Mouse (Mus musculus) T-helper 17 cell (primary cell): ENCODE results near the gene Tmbim1.

ENCODE experiments used
- in situ Hi-C, 2 experiments: fragments of 300-600 bp; cut with MboI, MseI; formaldehyde crosslinking; loops; 1 replicate in 1 of 2; 2 replicates in 1 of 2; pipeline ENCODE4 v1.15.1; 2025; ENCODE audit warnings: high pct_unique_total_duplicates in 2 of 2

Gene Tmbim1

DNA sequence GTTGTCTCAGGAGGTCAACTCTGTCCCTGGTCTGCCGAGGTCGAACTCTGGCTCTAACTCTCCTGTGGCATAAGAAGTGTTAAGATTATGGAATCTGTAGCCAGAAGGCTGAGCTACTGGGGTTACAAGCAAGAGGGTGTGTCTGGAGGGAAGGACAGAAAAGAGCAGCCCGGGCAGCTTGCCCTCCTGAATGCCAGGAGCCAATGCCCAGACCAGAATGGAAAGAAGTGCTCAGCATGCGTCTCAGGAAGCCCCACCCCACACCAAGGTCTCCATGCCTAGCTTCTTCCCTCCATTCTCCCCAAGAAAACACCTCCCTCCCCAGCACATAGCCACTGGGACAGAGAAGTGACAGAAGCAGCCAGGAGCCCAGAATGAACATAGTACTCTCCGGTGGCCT is 6.4 kb downstream of the Tmbim1 start:
- in situ Hi-C loops: loop anchor here in 1 of 2 experiments (25.0 kb wide), 1 partner anchor 88 kb away; the partner anchor contains the start of genes Ctdsp1 and Slc11a1

- in situ Hi-C loops: loop anchor here in 1 of 2 experiments (25.0 kb wide), 1 partner anchor 89 kb away; the partner anchor contains the start of genes Ctdsp1 and Slc11a1
Observed at GRCm38 (mm10) chr1:74298157-74298750, 7.2 kb downstream of the Tmbim1 start.

DNA sequence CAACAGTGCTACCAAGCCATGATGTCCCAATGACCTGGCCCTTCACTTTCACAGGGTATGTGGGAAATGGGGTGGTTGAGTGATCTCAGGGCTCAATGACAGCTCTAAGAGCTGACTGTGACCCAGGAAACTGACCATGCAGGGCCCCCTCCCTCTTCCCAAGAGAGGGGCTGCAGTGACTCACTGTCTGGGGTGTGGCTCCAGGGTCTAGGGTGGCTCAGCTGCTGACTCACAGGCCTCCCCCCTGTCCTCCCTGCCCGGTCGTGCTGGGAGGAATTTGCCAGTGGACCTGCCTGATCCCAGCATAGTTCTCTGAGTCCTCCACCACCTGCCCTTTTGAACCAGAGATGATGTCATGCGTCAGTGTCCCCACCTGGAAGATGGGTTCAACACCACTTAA is 8.2 kb downstream of the Tmbim1 start:
- in situ Hi-C loops: loop anchor here in 1 of 2 experiments (25.0 kb wide), 1 partner anchor 90 kb away; the partner anchor contains the start of genes Ctdsp1 and Slc11a1

DNA sequence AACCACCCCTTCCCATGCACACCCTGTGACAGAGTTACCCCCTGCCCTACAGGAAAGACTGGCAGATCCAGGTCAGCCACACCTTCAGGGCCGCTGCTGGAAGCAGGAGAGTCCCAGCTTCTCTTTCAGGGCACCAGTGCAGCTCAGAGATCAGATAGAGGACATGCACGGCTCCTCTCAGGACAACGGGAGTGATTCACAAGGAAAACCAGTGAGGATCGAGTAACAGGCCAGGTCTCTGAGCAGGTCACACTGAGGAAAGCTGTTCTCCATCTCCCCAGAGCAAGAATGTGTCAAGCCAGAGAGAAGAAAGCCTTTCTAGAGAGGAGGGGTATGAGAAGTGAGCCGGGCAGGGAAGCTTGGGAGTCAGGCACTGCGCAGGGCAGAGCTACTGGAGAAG is 8.9 kb downstream of the Tmbim1 start:
- in situ Hi-C loops: loop anchor here in 1 of 2 experiments (25.0 kb wide), 1 partner anchor 91 kb away; the partner anchor contains the start of genes Ctdsp1 and Slc11a1

DNA sequence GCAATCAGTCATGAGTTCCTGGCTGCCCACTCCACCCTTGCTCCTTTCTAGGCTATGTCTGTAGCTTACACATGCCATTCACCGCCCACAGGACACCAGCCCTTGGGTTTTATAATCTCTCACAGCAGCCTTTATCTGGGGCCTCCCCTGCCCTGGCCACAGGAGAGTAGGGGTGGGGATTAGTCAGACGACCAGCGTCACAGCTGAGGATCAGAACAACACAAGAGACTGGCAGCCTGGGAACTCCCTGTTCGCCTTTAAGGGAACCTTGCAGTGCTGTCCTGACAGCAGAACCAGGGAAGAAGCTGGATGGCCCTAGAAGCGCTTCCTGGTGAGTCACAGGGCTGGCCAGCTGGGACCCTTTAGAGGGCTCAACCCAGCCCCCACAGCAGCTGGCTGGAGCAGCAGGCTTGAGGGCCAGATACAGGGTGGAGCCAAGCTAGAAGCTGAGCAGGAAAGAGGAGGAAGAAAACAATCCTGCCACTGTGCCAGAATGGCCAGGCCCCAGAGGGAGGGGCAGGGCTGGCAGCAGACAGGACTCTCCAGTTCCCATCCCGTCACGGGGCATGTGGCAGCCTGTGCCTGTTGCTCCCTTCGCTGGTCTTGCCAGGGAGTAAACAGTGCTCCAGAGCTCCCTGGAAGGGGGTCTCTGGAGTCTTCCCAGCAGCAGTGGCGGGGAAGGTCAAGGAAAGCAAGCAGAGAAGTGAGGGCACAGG is 9.8 kb downstream of the Tmbim1 start:
- in situ Hi-C loops: loop anchor here in 1 of 2 experiments (25.0 kb wide), 1 partner anchor 92 kb away; the partner anchor contains the start of genes Ctdsp1 and Slc11a1

DNA sequence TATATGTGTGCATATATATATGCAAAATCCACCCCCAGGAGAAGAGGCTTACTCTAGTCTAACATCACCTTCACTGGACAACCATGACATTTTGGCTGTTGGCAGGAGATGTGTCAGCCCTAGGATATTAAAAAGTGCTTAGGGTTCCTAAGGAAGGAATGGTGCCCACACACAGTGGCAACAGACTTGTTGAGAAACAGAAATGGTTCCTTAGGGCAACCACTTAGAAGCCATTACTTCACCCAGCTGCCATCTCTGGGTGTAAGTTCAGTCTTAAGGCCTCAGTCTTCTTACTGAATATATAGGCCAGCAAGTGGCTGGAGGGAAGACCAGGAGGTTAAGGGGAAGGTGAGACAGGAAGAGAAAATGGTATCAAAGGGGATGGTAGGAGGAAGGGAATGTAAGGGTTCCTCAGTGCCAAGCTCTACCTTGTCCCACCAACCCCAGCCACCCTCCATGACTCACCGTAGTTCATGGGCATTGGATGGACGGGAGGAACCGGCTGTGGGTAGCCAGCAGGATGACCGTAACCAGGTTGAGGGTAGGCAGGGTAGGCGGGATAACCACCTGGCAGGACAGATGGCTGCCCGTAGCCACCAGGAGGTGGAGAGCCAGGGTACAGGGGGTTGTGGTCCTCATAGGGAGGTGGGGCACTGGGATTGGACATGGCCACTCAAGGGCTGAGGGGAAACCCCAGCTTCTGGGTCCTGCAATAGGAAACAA is 10.5 kb downstream of the Tmbim1 start:
- in situ Hi-C loops: loop anchor here in 1 of 2 experiments (25.0 kb wide), 1 partner anchor 92 kb away; the partner anchor contains the start of genes Ctdsp1 and Slc11a1

- in situ Hi-C loops: loop anchor here in 1 of 2 experiments (25.0 kb wide), 1 partner anchor 93 kb away; the partner anchor contains the start of genes Ctdsp1 and Slc11a1
Observed at GRCm38 (mm10) chr1:74294090-74294643, 11.3 kb downstream of the Tmbim1 start.

- in situ Hi-C loops: loop anchor here in 1 of 2 experiments (25.0 kb wide), 1 partner anchor 94 kb away; the partner anchor contains the start of genes Ctdsp1 and Slc11a1
Observed at GRCm38 (mm10) chr1:74293306-74293960, 12.0 kb downstream of the Tmbim1 start.

DNA sequence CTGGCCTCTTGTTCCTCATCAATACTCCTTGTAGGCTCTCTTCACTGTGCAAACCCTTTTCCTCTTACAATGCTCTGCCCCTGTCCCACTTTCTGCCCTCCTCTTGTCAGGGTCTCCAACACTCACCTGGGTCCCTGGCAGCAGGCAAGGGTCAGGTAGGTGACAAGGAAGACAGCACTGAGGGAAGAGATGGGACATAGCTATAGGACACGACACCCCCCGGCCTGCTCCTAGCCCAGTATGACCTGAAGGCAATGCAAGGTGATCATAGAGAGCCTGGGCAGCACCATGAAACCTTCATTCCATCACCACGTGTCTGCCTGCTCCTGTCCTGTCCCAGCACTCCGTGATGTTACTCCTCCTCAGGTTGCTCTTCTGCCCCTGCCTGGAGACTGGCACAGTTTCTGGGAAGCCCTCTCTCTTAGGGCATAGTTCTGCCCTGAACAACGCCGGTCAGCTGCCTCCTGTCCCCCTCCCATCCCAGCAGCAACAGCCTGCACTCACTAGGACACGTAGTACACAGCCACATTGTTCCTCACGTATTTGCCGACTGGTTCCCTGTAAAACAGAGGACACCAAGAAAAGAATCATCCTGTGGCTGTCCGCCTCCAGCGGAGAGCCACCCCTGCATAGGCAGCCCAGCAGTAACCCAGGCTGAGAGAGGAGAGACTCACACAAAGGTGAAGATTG is 12.9 kb downstream of the Tmbim1 start:
- in situ Hi-C loops: loop anchor here in 1 of 2 experiments (25.0 kb wide), 1 partner anchor 95 kb away; the partner anchor contains the start of genes Ctdsp1 and Slc11a1

DNA sequence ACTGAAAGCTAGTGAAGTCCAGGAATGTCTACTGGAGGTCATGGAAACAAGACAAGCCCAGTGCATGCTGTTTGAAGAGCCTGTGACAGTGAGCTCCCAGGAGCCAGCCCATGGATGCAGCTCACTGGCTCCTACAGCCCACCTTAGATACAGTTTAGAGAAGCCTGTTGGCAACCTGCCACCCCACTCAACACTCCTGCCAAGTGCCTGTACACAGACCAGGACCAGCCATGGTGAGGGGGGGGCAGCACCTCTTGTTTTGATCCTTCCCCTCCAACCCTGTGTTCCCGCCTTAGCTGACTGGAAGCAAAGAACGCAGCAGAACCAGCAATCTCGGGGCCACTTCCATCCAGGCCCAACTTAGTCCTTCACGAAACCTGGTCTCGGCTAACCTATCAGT is 15.3 kb downstream of the Tmbim1 start:
- in situ Hi-C loops: loop anchor here in 1 of 2 experiments (25.0 kb wide), 1 partner anchor 97 kb away; the partner anchor contains the start of genes Ctdsp1 and Slc11a1

DNA sequence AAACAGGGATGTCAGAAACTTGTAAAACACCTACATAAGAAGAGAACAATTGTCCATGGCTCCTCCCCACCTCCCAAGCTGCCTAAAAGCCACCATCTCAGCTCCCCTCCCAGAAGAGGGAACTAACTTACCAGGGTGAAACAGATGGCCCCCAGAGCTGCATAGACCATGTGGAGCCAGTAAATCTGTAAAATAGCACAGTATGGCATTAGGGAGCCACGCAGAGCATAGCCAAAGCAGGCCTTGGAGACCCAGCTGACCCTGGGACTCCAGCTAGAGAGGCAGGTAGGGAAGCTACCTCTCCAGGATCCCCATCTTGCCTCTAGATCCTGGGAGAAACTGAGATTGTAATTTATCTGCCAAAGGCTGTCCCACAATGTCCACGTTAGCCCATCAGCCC is 15.7 kb downstream of the Tmbim1 start:
- in situ Hi-C loops: loop anchor here in 1 of 2 experiments (25.0 kb wide), 1 partner anchor 98 kb away; the partner anchor contains the start of genes Ctdsp1 and Slc11a1

DNA sequence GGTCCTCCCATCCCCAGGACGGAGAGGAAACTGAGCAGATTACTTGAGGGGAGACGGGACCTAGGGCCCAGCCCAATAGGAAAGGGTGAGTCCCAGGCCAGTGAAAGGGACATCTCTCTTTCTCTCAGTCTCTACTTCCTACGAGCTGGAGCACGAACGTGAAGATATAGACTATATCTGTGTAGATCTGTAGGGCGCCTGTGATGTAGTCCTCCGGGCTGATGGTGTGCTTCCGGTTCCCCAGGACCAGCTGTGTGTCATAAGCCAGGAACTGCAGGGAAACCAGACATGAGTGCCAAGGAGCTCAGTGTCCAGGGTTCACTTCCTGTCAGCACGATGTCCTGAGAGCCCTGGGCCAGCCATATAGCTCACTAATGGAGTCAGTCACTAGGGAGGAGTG is 16.2 kb downstream of the Tmbim1 start:
- in situ Hi-C loops: loop anchor here in 1 of 2 experiments (25.0 kb wide), 1 partner anchor 98 kb away; the partner anchor contains the start of genes Ctdsp1 and Slc11a1

GRCm38 (mm10) chr1:74288327-74288726 is 17.1 kb downstream of the Tmbim1 start:
- in situ Hi-C loops: loop anchor here in 1 of 2 experiments (25.0 kb wide), 1 partner anchor 99 kb away; the partner anchor contains the start of genes Ctdsp1 and Slc11a1

- in situ Hi-C loops: loop anchor here in 1 of 2 experiments (25.0 kb wide), 1 partner anchor 100 kb away; the partner anchor contains the start of genes Ctdsp1 and Slc11a1
Observed at GRCm38 (mm10) chr1:74286869-74287607, 18.4 kb downstream of the Tmbim1 start.

DNA sequence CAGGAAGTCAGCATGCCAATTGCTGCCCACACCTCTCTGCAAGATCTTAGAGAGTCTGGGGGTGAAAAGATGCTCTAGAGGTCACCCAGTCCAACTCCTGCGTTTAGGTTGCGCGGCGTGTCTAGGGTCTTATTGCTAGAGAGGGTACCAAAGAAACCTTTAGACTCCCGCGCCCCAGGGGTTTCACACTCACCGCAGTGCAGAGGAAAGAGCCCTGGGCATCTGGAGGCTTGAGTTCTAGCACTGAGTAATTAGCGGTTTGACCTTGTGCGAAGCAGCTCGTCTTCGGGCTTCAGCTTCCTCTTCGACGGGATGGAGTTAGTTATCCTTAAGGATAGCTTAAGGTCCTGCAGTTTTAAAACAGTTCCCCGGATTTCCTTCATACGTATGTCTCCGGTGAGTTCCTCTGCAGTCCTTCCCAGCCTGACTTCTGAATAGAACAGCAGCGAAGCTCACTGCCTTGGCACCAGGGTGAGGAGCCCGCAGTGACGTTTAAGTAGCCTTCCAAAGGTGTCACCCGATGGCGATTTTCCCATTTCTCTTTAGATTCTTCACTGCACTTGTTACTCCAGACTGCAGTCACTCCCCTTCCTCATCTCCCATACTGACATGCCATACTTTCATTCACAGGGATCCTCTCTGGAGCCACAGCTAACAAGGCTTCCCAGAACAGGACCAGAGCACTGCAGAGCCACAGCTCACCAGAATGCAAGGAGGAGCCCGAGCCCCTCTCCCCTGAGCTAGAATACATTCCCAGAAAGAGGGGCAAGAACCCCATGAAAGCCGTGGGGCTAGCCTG is 20.0 kb downstream of the Tmbim1 start:
- in situ Hi-C loops: loop anchor here in 1 of 2 experiments (25.0 kb wide), 1 partner anchor 102 kb away; the partner anchor contains the start of genes Ctdsp1 and Slc11a1

DNA sequence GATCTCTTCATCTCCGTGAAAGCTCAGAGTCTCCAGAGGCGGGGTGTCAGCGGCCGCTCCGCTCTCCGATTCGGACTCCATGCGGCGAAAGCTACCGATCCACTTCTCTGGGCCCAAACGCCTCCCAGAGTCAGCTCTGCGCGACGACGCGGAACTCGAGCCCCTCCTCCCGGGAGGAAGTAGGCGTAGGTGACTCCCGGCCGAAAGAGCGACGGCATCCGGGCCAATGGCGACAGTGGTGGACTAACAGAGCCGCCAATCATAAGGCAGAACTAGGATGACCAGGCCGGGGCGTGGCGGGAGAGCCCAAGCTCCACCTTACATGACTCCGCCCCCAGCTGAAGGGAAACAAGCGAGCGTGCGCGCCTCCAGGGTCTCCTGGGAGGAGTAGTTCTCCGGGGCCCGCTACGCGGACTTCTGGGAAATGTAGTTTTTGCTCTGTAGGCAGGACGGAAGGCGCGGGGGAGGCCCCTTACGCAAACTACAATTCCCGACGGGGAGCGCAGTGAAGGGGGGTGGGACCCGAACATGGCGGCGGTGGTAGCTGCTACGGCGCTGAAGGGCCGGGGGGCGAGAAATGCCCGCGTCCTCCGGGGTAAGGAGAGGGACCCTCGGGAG is 20.8 kb downstream of the Tmbim1 start, which contains the start of the genes Aamp and Pnkd:
Gene Aamp, minus strand, starts transcription at position 196 of the 618 bp plus-strand sequence.
Gene Pnkd, plus strand, starts transcription at position 388 of the 618 bp plus-strand sequence.
- in situ Hi-C loops: loop anchor here (5.0 to 25.0 kb wide), 2 partner anchors 72 to 103 kb away; partner anchors contain the start of genes Ctdsp1 (in 1 of the 2) and Slc11a1 (in 1 of the 2)
